Mouse (Mus musculus) neural tube, embryonic 13.5 days (tissue): Measurements from ENCODE around the gene Tbx5. TPM values are rescaled to one million over a fixed set of nuclear protein-coding genes. Genes with fewer than 3 reads are reported as not detected.

Experiments used
- ATAC-seq: fragments of 200-750 bp; cut with Nextera tagmentation; 2 replicates; pipeline ENCODE4 v1.8.0; 2017; ENCODE audit warnings: low read depth, mild to moderate bottlenecking, moderate TSS enrichment, moderate library complexity
- H3K27ac ChIP-seq: fragments of 300-500 bp; sonication (generic); replicated peaks from 2 replicates; pipeline ENCODE4 v1.5.1; 2015; ENCODE audit warnings: moderate library complexity, mild to moderate bottlenecking, inconsistent platforms
- H3K27me3 ChIP-seq: fragments of 300-500 bp; sonication (generic); 2 replicates; pipeline ENCODE4 v1.6.1; 2015; ENCODE audit warnings: mild to moderate bottlenecking, inconsistent platforms
- H3K36me3 ChIP-seq: fragments of 300-500 bp; sonication (generic); 2 replicates; pipeline ENCODE4 v1.6.1; 2015; ENCODE audit warnings: mild to moderate bottlenecking, inconsistent platforms
- H3K4me1 ChIP-seq: fragments of 300-500 bp; sonication (generic); replicated peaks from 2 replicates; pipeline ENCODE4 v1.6.1; 2015; ENCODE audit warnings: inconsistent platforms
- H3K4me2 ChIP-seq: fragments of 300-500 bp; sonication (generic); 2 replicates; pipeline ENCODE4 v1.6.1; 2015; ENCODE audit warnings: inconsistent platforms, mild to moderate bottlenecking, moderate library complexity
- H3K4me3 ChIP-seq: fragments of 300-500 bp; sonication (generic); 2 replicates; pipeline ENCODE4 v1.5.1; 2015; ENCODE audit warnings: mild to moderate bottlenecking, inconsistent platforms
- H3K9ac ChIP-seq: fragments of 300-500 bp; sonication (generic); 2 replicates; pipeline ENCODE4 v1.6.1; 2015; ENCODE audit warnings: moderate library complexity, mild to moderate bottlenecking, inconsistent platforms
- H3K9me3 ChIP-seq: fragments of 300-500 bp; sonication (generic); 2 replicates; pipeline ENCODE4 v1.6.1; 2016; ENCODE audit warnings: inconsistent platforms
- WGBS: fragments of 180-500 bp; shearing (Covaris S2); methylation state at CpG from one replicate; pipeline ENCODE4 v1.1.7; 2015; 5-methylcytosine and 5-hydroxymethylcytosine counted together
- polyA plus RNA-seq: library from polyadenylated mRNA; unstranded; fragments of >200 nt; fragmentation: Nextera tagmentation; extraction: Ambion mirVana; gene quantifications from 2 replicates; pipeline ENCODE4 v1.2.1, GENCODE M21; 2015

The Tbx5 gene
- polyA plus RNA-seq, 1 experiment from 2014 or later: 0.15 TPM

- Histone ChIP-seq H3K4me2 (no peak overlapping the region), H3K4me1 (no peaks in the 10 kb centered on the region), H3K27ac (no peak overlapping the region), H3K36me3 (no peaks in the 10 kb centered on the region), H3K4me3 (no peak overlapping the region), H3K9me3 (no peaks in the 10 kb centered on the region), H3K27me3 (peaks cover 100% of the 10 kb centered on the region), H3K9ac (no peak overlapping the region)
- no peak for ATAC-seq
- WGBS: 1% methylated on average over 27 of the region's 27 CpGs
These were observed 29.7 kb upstream of the Tbx5 start for GRCm38 (mm10) chr5:119802617-119803410.

GRCm38 (mm10) chr5:119803411-119804251, 28.8 kb upstream of the Tbx5 start:
- H3K9ac ChIP-seq: no peak overlapping the region
- no peaks in the 10 kb centered on the region for H3K36me3 ChIP-seq
- under 1% methylated on average over 64 of the region's 64 CpGs for WGBS
- H3K9me3 ChIP-seq: no peaks in the 10 kb centered on the region
- no peak for ATAC-seq
- no peak overlapping the region for H3K4me3 ChIP-seq
- H3K4me1 ChIP-seq: no peaks in the 10 kb centered on the region
- no peak overlapping the region for H3K4me2 ChIP-seq
- no peak overlapping the region for H3K27ac ChIP-seq
- peaks cover 100% of the 10 kb centered on the region for H3K27me3 ChIP-seq

GRCm38 (mm10) chr5:119804301-119805039, 28.0 kb upstream of the Tbx5 start:
- Histone ChIP-seq H3K4me2 (no peak overlapping the region), H3K27ac (no peak overlapping the region), H3K27me3 (peaks cover 100% of the 10 kb centered on the region), H3K9me3 (0 out of 2 replicates have a peak, but pooled peaks cover 5% of the 10 kb centered on the region), H3K36me3 (no peaks in the 10 kb centered on the region), H3K4me3 (no peak overlapping the region), H3K4me1 (no peaks in the 10 kb centered on the region), H3K9ac (no peak overlapping the region)
- ATAC-seq: no peak
- under 1% methylated on average over 35 of the region's 35 CpGs for WGBS

GRCm38 (mm10) chr5:119805636-119806035, 26.8 kb upstream of the Tbx5 start:
- H3K4me1 ChIP-seq: no peaks in the 10 kb centered on the region
- H3K4me2 ChIP-seq: no peak overlapping the region
- no peaks in the 10 kb centered on the region for H3K36me3 ChIP-seq
- H3K27ac ChIP-seq: no peak overlapping the region
- H3K27me3 ChIP-seq: peaks cover 100% of the 10 kb centered on the region
- WGBS: 2% methylated on average over 5 of the region's 5 CpGs
- ATAC-seq: no peak
- H3K4me3 ChIP-seq: no peak overlapping the region
- H3K9ac ChIP-seq: no peak overlapping the region
- H3K9me3 ChIP-seq: 0 out of 2 replicates have a peak, but pooled peaks cover 5% of the 10 kb centered on the region

GRCm38 (mm10) chr5:119806467-119806866, 26.0 kb upstream of the Tbx5 start:
- 0 out of 2 replicates have a peak, but pooled peaks cover 5% of the 10 kb centered on the region for H3K9me3 ChIP-seq
- H3K4me1 ChIP-seq: no peaks in the 10 kb centered on the region
- no peaks in the 10 kb centered on the region for H3K36me3 ChIP-seq
- no peak overlapping the region for H3K27ac ChIP-seq
- no peak overlapping the region for H3K4me3 ChIP-seq
- H3K4me2 ChIP-seq: no peak overlapping the region
- peaks cover 100% of the 10 kb centered on the region for H3K27me3 ChIP-seq
- no peak for ATAC-seq
- H3K9ac ChIP-seq: no peak overlapping the region

- Histone ChIP-seq H3K4me2 (no peak overlapping the region), H3K9me3 (0 out of 2 replicates have a peak, but pooled peaks cover 5% of the 10 kb centered on the region), H3K36me3 (no peaks in the 10 kb centered on the region), H3K4me1 (no peaks in the 10 kb centered on the region), H3K27ac (no peak overlapping the region), H3K4me3 (no peak overlapping the region), H3K9ac (no peak overlapping the region), H3K27me3 (peaks cover 99% of the 10 kb centered on the region)
- ATAC-seq: no peak
- WGBS: 2% methylated on average over 20 of the region's 20 CpGs
These were observed 24.8 kb upstream of the Tbx5 start for GRCm38 (mm10) chr5:119807481-119808183.

GRCm38 (mm10) chr5:119808713-119809112, 23.8 kb upstream of the Tbx5 start:
- no peak overlapping the region for H3K27ac ChIP-seq
- no peaks in the 10 kb centered on the region for H3K36me3 ChIP-seq
- no peak overlapping the region for H3K9ac ChIP-seq
- H3K4me1 ChIP-seq: no peaks in the 10 kb centered on the region
- peaks cover 98% of the 10 kb centered on the region for H3K27me3 ChIP-seq
- no peak overlapping the region for H3K4me3 ChIP-seq
- H3K9me3 ChIP-seq: 0 out of 2 replicates have a peak, but pooled peaks cover 5% of the 10 kb centered on the region
- ATAC-seq: no peak
- 36% methylated on average over 6 of the region's 6 CpGs for WGBS
- no peak overlapping the region for H3K4me2 ChIP-seq

- Histone ChIP-seq H3K27ac (no peak overlapping the region), H3K4me2 (no peak overlapping the region), H3K27me3 (peaks cover 93% of the 10 kb centered on the region), H3K36me3 (no peaks in the 10 kb centered on the region), H3K4me1 (no peaks in the 10 kb centered on the region), H3K9me3 (peaks cover 9% of the 10 kb centered on the region; the same call in 1 of the 2 replicates), H3K9ac (no peak overlapping the region), H3K4me3 (no peak overlapping the region)
- WGBS: 37% methylated on average over 12 of the region's 12 CpGs
- no peak for ATAC-seq
These were observed 21.3 kb upstream of the Tbx5 start for GRCm38 (mm10) chr5:119810994-119811690.

- Histone ChIP-seq H3K27ac (no peak overlapping the region), H3K4me3 (no peak overlapping the region), H3K4me2 (no peak overlapping the region), H3K9me3 (peaks cover 3% of the 10 kb centered on the region; the same call in 1 of the 2 replicates), H3K9ac (no peak overlapping the region), H3K4me1 (no peaks in the 10 kb centered on the region), H3K36me3 (no peaks in the 10 kb centered on the region), H3K27me3 (peaks cover 85% of the 10 kb centered on the region)
- no peak for ATAC-seq
- 63% methylated on average over 1 of the region's 1 CpGs for WGBS
These were observed 17.2 kb upstream of the Tbx5 start for GRCm38 (mm10) chr5:119815247-119815646.

- Histone ChIP-seq H3K4me3 (no peak overlapping the region), H3K36me3 (no peaks in the 10 kb centered on the region), H3K9me3 (peaks cover 1% of the 10 kb centered on the region; the same call in 1 of the 2 replicates), H3K4me2 (no peak overlapping the region), H3K4me1 (no peaks in the 10 kb centered on the region), H3K9ac (no peak overlapping the region), H3K27ac (no peak overlapping the region), H3K27me3 (peaks cover 90% of the 10 kb centered on the region)
- WGBS: 74% methylated on average over 6 of the region's 6 CpGs
- ATAC-seq: no peak
These were observed 12.0 kb upstream of the Tbx5 start for GRCm38 (mm10) chr5:119820452-119820851.

- Histone ChIP-seq H3K4me3 (no peak overlapping the region), H3K27me3 (peaks cover 91% of the 10 kb centered on the region), H3K4me2 (no peak overlapping the region), H3K9me3 (no peaks in the 10 kb centered on the region), H3K36me3 (no peaks in the 10 kb centered on the region), H3K27ac (no peak overlapping the region), H3K4me1 (no peaks in the 10 kb centered on the region), H3K9ac (no peak overlapping the region)
- WGBS: 56% methylated on average over 2 of the region's 2 CpGs
- no peak for ATAC-seq
These were observed 11.0 kb upstream of the Tbx5 start for GRCm38 (mm10) chr5:119821506-119821905.
